ENCODE assay signal across 8 mouse cellular contexts in the genomic region with DNA sequence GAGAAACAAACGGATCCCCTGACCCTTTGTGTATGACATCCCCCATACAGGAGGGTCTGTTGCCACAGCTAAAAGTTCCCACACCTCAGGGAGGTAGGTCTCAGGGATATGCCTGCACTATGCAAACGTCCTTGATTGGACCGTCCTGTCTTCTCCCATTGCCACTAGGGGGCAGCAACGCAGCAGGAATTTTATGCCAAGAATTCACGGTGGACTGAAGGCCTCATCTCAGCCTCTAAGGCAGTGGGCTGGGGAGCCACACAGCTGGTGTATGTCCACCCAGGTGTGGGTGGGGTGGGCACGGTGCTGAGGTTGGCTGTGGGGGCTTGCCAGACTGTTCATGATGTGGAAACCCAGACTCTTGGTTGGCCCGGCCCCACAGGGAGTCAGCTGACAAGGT. TPM values are rescaled to one million over a fixed set of nuclear protein-coding genes. Genes with fewer than 3 reads are reported as not detected.
DNase-seq lines count a peak whose midpoint lies in the region; ATAC-seq and TF ChIP-seq lines count a peak whose summit lies in the region.

No protein-coding gene starts in this region.

- no peaks in the 10 kb centered on the region for H3K27me3 ChIP-seq in intestine, postnatal 0 days (replicated peaks; ENCODE audit: control insufficient read depth, insufficient read depth, low read length)
- H3K27me3 ChIP-seq in midbrain, embryonic 11.5 days (ENCODE audit: control insufficient read depth, insufficient read depth, low read length) = no peaks in the 10 kb centered on the region

- peaks cover 71% of the 10 kb centered on the region for H3K36me3 ChIP-seq in intestine, postnatal 0 days (ENCODE audit: control insufficient read depth, insufficient read depth)
- peaks cover 9% of the 10 kb centered on the region for H3K36me3 ChIP-seq in midbrain, embryonic 11.5 days (ENCODE audit: control insufficient read depth, insufficient read depth, low read length)

- no peak overlapping the region for H3K27ac ChIP-seq in intestine, postnatal 0 days (ENCODE audit: low read depth, low read length)
- H3K27ac ChIP-seq in midbrain, embryonic 11.5 days (ENCODE audit: low read depth, low read length) = no peak overlapping the region

- no peak overlapping the region for H3K4me2 ChIP-seq in intestine, postnatal 0 days (replicated peaks; ENCODE audit: low read depth)
- no peak overlapping the region for H3K4me2 ChIP-seq in midbrain, embryonic 11.5 days

- H3K9ac ChIP-seq in intestine, postnatal 0 days (ENCODE audit: low read depth, low read length) = no peak overlapping the region
- H3K9ac ChIP-seq in midbrain, embryonic 11.5 days (ENCODE audit: low read length) = no peak overlapping the region

- peak; percentile 96 for TF ChIP-seq CTCF in intestine, postnatal 0 days (IDR thresholded peaks at IDR 0.05; ENCODE audit: low read depth)

- H3K4me1 ChIP-seq in intestine, postnatal 0 days (replicated peaks; ENCODE audit: control insufficient read depth, insufficient read depth, low read length) = no peaks in the 10 kb centered on the region
- peaks cover 5% of the 10 kb centered on the region for H3K4me1 ChIP-seq in midbrain, embryonic 11.5 days (ENCODE audit: control insufficient read depth, insufficient read depth, low read length)

- WGBS in intestine, postnatal 0 days = 11% methylated on average over 7 of the region's 7 CpGs
- 10% methylated on average over 7 of the region's 7 CpGs for WGBS in midbrain, embryonic 11.5 days

- H3K9me3 ChIP-seq in intestine, postnatal 0 days (ENCODE audit: control insufficient read depth) = no peaks in the 10 kb centered on the region
- H3K9me3 ChIP-seq in midbrain, embryonic 11.5 days (ENCODE audit: control insufficient read depth, low read length) = no peaks in the 10 kb centered on the region

- intact Hi-C loops in left cerebral cortex, postnatal 36 days (cut with DNase I) = loop anchor here (1.0 kb wide), 1 partner anchor 84 kb away; no protein-coding TSS in a partner anchor

- no peak for ATAC-seq in intestine, postnatal 0 days
- ATAC-seq in midbrain, embryonic 11.5 days (ENCODE audit: low FRiP score) = peak; percentile 70

- DNase-seq in adrenal gland, adult 8-10 months = peak; percentile 79
- peak; percentile 84 for DNase-seq in embryo, embryonic 9.5 days (ENCODE audit: extremely low spot score)
- peak; percentile 97 for DNase-seq in heart, adult 11 months
- DNase-seq in left cerebral cortex, postnatal 36 days (ENCODE audit: low spot score in 2 of 2) = peak; percentile 87 to 91
- DNase-seq in midbrain, embryonic 11.5 days (ENCODE audit: low spot score, missing footprints) = peak; percentile 98
- peak; percentile 97 for DNase-seq in right cerebral cortex, postnatal 4 days
- DNase-seq in yolk sac, embryonic 10.5 days (ENCODE audit: low spot score) = peak; percentile 76

- H3K4me3 ChIP-seq in intestine, postnatal 0 days (ENCODE audit: low read depth, low read length) = no peak overlapping the region
- H3K4me3 ChIP-seq in midbrain, embryonic 11.5 days (ENCODE audit: low read depth, low read length) = no peak overlapping the region

RNA-seq across cellular contexts. Expression of a gene that starts 27.4 kb away (rescaled TPM):
- total RNA-seq in adrenal gland, adult 8-10 months (2022) = 10 to 100 TPM; 13.2 to 29.8 (median 22.8) TPM
- 18.3 and 22.6 TPM in 2 replicates for polyA plus RNA-seq in intestine, postnatal 0 days (2015; fragmentation: Nextera tagmentation; extraction: Ambion mirVana)
- 10 to 100 TPM; 70.3 to 77.3 TPM for total RNA-seq in left cerebral cortex, postnatal 36 days (2021)
- polyA plus RNA-seq in midbrain, embryonic 11.5 days (2014; fragmentation: Nextera tagmentation; extraction: Ambion mirVana) = 4.6 and 5.2 TPM in 2 replicates

RNA-seq across cellular contexts. Expression of a gene that starts 31.2 kb away (rescaled TPM):
- 100 to 1,000 TPM in 1 of 4 experiments, 10 to 100 TPM in 3; 76.1 to 101 (median 91.9) TPM for total RNA-seq in adrenal gland, adult 8-10 months (2022)
- polyA plus RNA-seq in intestine, postnatal 0 days (2015; fragmentation: Nextera tagmentation; extraction: Ambion mirVana) = 16.7 and 17.8 TPM in 2 replicates
- total RNA-seq in left cerebral cortex, postnatal 36 days (2021) = 10 to 100 TPM; 45.8 to 51.0 TPM
- polyA plus RNA-seq in midbrain, embryonic 11.5 days (2014; fragmentation: Nextera tagmentation; extraction: Ambion mirVana) = 45.5 and 50.7 TPM in 2 replicates
